Mouse (Mus musculus): ENCODE data around the gene Ccdc6.

DNA sequence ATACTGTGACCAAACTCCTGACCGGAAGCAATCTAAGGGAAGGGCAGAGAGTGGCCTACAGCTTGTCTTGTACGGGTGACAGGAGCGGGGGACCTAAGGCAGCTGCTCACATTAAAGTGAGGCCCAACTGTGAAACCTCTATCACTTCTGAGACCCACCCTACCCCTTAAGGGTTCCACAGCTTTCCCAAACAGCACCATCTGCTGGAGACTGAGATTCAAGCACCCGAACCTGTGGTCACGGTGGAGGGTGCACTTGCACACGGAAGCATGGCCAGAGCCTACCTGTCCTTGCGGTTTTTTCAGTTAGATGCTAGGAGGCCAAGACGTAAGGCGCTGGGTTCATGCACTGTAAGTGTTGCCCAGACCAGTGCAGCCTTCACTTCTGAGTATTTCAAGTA lies 89.2 kb downstream of the Ccdc6 start:
- TF ChIP-seq CTCF (IDR thresholded peaks at IDR 0.05; ENCODE audit: low read depth, low read length) (0 out of 2 replicates have a peak, but pooled peaks have one; percentile 3), GATA1 (IDR thresholded peaks at IDR 0.05; ENCODE audit: borderline replicate concordance, low read length) (no peak), TAL1 (conservative IDR thresholded peaks at IDR 0.05; ENCODE audit: low read depth, low read length) (no peak)
